Mouse (Mus musculus) E14TG2a.4 (cell line): Measurements from ENCODE around the gene Msantd1.

ENCODE experiments used
- H3K27me3 ChIP-seq: 2 replicates; pipeline ENCODE4 v1.6.1; 2014; ENCODE audit warnings: low read length, control low read depth; ENCODE audit not compliant: insufficient read depth
- H3K36me3 ChIP-seq: 2 replicates; pipeline ENCODE4 v1.6.1; 2014; ENCODE audit warnings: low read length, control low read depth; ENCODE audit not compliant: insufficient read depth
- H3K4me1 ChIP-seq: replicated peaks from 2 replicates; pipeline ENCODE4 v1.6.1; 2014; ENCODE audit warnings: low read depth, low read length, control low read depth
- H3K4me3 ChIP-seq: replicated peaks from 2 replicates; pipeline ENCODE4 v1.5.1; 2014; ENCODE audit warnings: mild to moderate bottlenecking, low read length
- H3K9me3 ChIP-seq: 2 replicates; pipeline ENCODE4 v1.6.1; 2014; ENCODE audit warnings: low read length, control low read depth
- CTCF ChIP-seq: conservative IDR thresholded peaks from 2 replicates; pipeline ENCODE4 v1.5.1; 2014; ENCODE audit warnings: low read length
- NANOG ChIP-seq: IDR thresholded peaks from 2 replicates; pipeline ENCODE4 v1.6.1; 2014; ENCODE audit warnings: borderline replicate concordance, low read length, mixed read lengths
- POU5F1 ChIP-seq: IDR thresholded peaks from 2 replicates; pipeline ENCODE4 v1.6.1; 2014; ENCODE audit warnings: low read length, borderline replicate concordance

The Msantd1 gene

GRCm38 (mm10) chr5:34917234-34917655 lies 9.4 kb downstream of the Msantd1 start:
- no peaks in the 10 kb centered on the region for H3K9me3 ChIP-seq
- no peaks in the 10 kb centered on the region for H3K27me3 ChIP-seq
- H3K4me1 ChIP-seq = peaks cover 12% of the 10 kb centered on the region; the same call in 1 of the 2 replicates
- H3K36me3 ChIP-seq = no peaks in the 10 kb centered on the region; the same call in 1 of the 2 replicates
- peak overlapping the region; percentile 29; the same call in 1 of the 2 replicates for H3K4me3 ChIP-seq
- no peak for TF ChIP-seq NANOG
- TF ChIP-seq POU5F1 = no peak
- no peak for TF ChIP-seq CTCF

- Histone ChIP-seq H3K27me3 (no peaks in the 10 kb centered on the region), H3K4me3 (no peak overlapping the region), H3K9me3 (no peaks in the 10 kb centered on the region), H3K4me1 (peaks cover 12% of the 10 kb centered on the region; the same call in 1 of the 2 replicates), H3K36me3 (no peaks in the 10 kb centered on the region)
- TF ChIP-seq POU5F1 (no peak), NANOG (no peak), CTCF (no peak)
Observed at GRCm38 (mm10) chr5:34918785-34919184, 11.0 kb downstream of the Msantd1 start.

GRCm38 (mm10) chr5:34922531-34922930 lies 14.7 kb downstream of the Msantd1 start:
- Histone ChIP-seq H3K36me3 (no peaks in the 10 kb centered on the region), H3K4me3 (no peak overlapping the region)
- no peak for TF ChIP-seq NANOG
- no peak for TF ChIP-seq POU5F1
- no peak for TF ChIP-seq CTCF

GRCm38 (mm10) chr5:34923920-34924319 lies 16.1 kb downstream of the Msantd1 start:
- Histone ChIP-seq H3K36me3 (no peaks in the 10 kb centered on the region), H3K9me3 (no peaks in the 10 kb centered on the region), H3K4me1 (no peaks in the 10 kb centered on the region), H3K4me3 (no peak overlapping the region), H3K27me3 (no peaks in the 10 kb centered on the region)
- TF ChIP-seq POU5F1 = no peak
- no peak for TF ChIP-seq CTCF
- no peak for TF ChIP-seq NANOG

More at GRCm38 (mm10) chr5:34922531-34922930, 14.7 kb downstream of the Msantd1 start:
- no peaks in the 10 kb centered on the region for H3K27me3 ChIP-seq
- H3K4me1 ChIP-seq = peaks cover 1% of the 10 kb centered on the region; the same call in 1 of the 2 replicates
- no peaks in the 10 kb centered on the region for H3K9me3 ChIP-seq

- no peak for TF ChIP-seq POU5F1
- no peak for TF ChIP-seq CTCF
- no peak for TF ChIP-seq NANOG
Observed at GRCm38 (mm10) chr5:34924519-34924918, 16.7 kb downstream of the Msantd1 start.

GRCm38 (mm10) chr5:34927648-34928047 lies 19.8 kb downstream of the Msantd1 start:
- no peaks in the 10 kb centered on the region for H3K9me3 ChIP-seq
- H3K4me3 ChIP-seq = no peak overlapping the region
- no peaks in the 10 kb centered on the region for H3K4me1 ChIP-seq
- TF ChIP-seq NANOG (no peak), POU5F1 (no peak), CTCF (no peak)
- H3K36me3 ChIP-seq = no peaks in the 10 kb centered on the region
- H3K27me3 ChIP-seq = no peaks in the 10 kb centered on the region; the same call in 1 of the 2 replicates

More at GRCm38 (mm10) chr5:34924519-34924918, 16.7 kb downstream of the Msantd1 start:
- Histone ChIP-seq H3K36me3 (no peaks in the 10 kb centered on the region), H3K9me3 (no peaks in the 10 kb centered on the region), H3K4me1 (no peaks in the 10 kb centered on the region), H3K27me3 (no peaks in the 10 kb centered on the region), H3K4me3 (no peak overlapping the region)

- Histone ChIP-seq H3K36me3 (no peaks in the 10 kb centered on the region), H3K27me3 (peaks cover 5% of the 10 kb centered on the region; the same call in 1 of the 2 replicates), H3K9me3 (no peaks in the 10 kb centered on the region), H3K4me1 (no peaks in the 10 kb centered on the region), H3K4me3 (no peak overlapping the region)
- no peak for TF ChIP-seq POU5F1
- TF ChIP-seq NANOG = no peak
- no peak for TF ChIP-seq CTCF
Observed at GRCm38 (mm10) chr5:34930151-34930975, 22.6 kb downstream of the Msantd1 start.

- no peaks in the 10 kb centered on the region for H3K4me1 ChIP-seq
- no peaks in the 10 kb centered on the region for H3K36me3 ChIP-seq
- TF ChIP-seq NANOG = no peak
- TF ChIP-seq CTCF = no peak
- TF ChIP-seq POU5F1 = no peak
- H3K4me3 ChIP-seq = no peak overlapping the region
- no peaks in the 10 kb centered on the region for H3K9me3 ChIP-seq
- peaks cover 5% of the 10 kb centered on the region; the same call in 1 of the 2 replicates for H3K27me3 ChIP-seq
Observed at GRCm38 (mm10) chr5:34931091-34931490, 23.3 kb downstream of the Msantd1 start.
